Mouse (Mus musculus) midbrain, embryonic 15.5 days (tissue): ENCODE measurements around the gene Nisch. TPM values are rescaled to one million over a fixed set of nuclear protein-coding genes. Genes with fewer than 3 reads are reported as not detected.
A peak's percentile ranks its signal among the peaks of the same experiment; 100 is the strongest.

Source experiments
- ATAC-seq: fragments of 200-750 bp; cut with Nextera tagmentation; replicated peaks from 2 replicates; pipeline ENCODE4 v1.8.0; 2017; ENCODE audit warnings: moderate TSS enrichment
- H3K27ac ChIP-seq: fragments of 300-500 bp; sonication (generic); 2 replicates; pipeline ENCODE4 v1.5.1; 2015; ENCODE audit warnings: mild to moderate bottlenecking, inconsistent platforms
- H3K27me3 ChIP-seq: fragments of 300-500 bp; sonication (generic); replicated peaks from 2 replicates; pipeline ENCODE4 v1.6.1; 2015; ENCODE audit warnings: inconsistent platforms
- H3K36me3 ChIP-seq: fragments of 300-500 bp; sonication (generic); replicated peaks from 2 replicates; pipeline ENCODE4 v1.6.1; 2015; ENCODE audit warnings: inconsistent platforms
- H3K4me1 ChIP-seq: fragments of 300-500 bp; sonication (generic); 2 replicates; pipeline ENCODE4 v1.6.1; 2015; ENCODE audit warnings: inconsistent platforms
- H3K4me2 ChIP-seq: fragments of 300-500 bp; sonication (generic); 2 replicates; pipeline ENCODE4 v1.6.1; 2015; ENCODE audit warnings: inconsistent platforms, mild to moderate bottlenecking, moderate library complexity
- H3K4me3 ChIP-seq: fragments of 300-500 bp; sonication (generic); 2 replicates; pipeline ENCODE4 v1.5.1; 2015; ENCODE audit warnings: mild to moderate bottlenecking, inconsistent platforms
- H3K9ac ChIP-seq: fragments of 300-500 bp; sonication (generic); 2 replicates; pipeline ENCODE4 v1.6.1; 2015; ENCODE audit warnings: mild to moderate bottlenecking, inconsistent platforms
- H3K9me3 ChIP-seq: fragments of 300-500 bp; sonication (generic); 2 replicates; pipeline ENCODE4 v1.6.1; 2016; ENCODE audit warnings: inconsistent platforms
- WGBS: fragments of 180-500 bp; shearing (Covaris S2); methylation state at CpG from one replicate; pipeline ENCODE4 v1.1.7; 2015; ENCODE audit warnings: mixed read lengths; 5-methylcytosine and 5-hydroxymethylcytosine counted together
- polyA plus RNA-seq: library from polyadenylated mRNA; unstranded; fragments of >200 nt; fragmentation: Nextera tagmentation; extraction: Ambion mirVana; gene quantifications from 2 replicates; pipeline ENCODE4 v1.2.1, GENCODE M21; 2015

The Nisch gene
- polyA plus RNA-seq, 1 experiment from 2014 or later = 420 TPM

DNA sequence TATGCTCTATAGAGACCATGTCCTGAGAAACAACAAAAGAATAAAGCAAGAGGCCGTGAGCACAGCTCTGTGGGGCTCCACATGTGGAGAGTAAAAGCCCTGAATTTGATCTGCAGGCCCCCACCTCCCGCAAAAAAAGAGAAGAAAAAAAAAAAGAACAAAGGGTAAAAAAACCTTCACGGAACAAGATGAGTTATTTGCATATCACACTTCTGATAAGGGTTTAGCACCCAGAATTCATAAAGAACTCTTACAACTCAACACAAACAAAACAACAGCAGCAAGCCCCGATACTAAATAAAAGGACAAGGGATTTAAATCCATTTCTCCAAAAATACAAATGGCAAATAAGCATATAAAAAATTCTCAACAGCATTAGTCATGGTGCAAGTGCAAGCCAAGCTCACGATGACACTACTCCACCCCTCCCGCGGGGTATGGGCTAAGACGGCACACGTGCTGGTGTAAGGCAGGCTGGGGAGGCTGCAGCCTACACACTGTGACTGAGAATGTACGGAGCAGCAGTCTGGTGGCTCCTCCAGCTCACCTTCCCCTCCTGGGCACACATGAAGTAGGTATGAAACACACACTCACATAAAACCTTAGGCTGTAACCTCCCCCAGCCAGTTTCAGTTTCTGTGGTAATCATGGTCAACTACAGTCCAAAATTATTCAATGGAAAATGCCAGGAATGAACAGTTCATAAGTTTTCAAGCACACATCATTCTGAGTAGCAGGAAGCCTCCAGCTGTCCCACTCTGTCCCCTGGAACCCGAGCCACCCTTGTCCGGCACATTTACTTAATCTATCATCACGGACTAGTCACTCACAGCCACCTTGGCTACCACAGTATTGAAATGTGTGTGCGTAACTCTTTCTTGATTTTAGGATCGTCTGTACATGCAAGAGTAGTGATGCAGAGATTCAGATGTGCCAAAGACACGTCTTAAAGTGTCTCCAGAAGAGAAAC lies 18.9 kb downstream of the Nisch start:
- no peak; the same call in 1 of the 2 replicates for ATAC-seq

DNA sequence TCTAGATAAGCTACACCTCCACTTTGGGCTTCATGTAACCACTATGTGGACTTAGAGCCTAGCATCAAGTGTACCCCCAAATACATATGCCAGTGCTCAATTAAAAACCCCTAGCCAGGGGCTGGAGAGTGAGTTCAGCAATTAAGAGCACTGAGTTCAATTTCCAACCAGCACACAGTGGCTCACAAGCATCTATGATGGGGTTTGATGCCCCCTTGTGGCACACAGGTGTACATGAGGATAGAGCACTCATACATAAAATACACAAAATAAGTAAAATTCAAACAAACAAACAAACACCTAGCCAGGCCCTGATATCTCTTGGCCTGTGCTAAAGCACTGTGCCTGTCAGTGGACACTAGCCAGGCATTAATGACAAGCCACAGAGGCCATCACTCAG lies 20.8 kb downstream of the Nisch start:
- Histone ChIP-seq H3K9ac (no peak overlapping the region), H3K36me3 (peaks cover 26% of the 10 kb centered on the region; the same call in 1 of the 2 replicates), H3K4me1 (peaks cover 10% of the 10 kb centered on the region), H3K9me3 (no peaks in the 10 kb centered on the region), H3K4me2 (no peak overlapping the region), H3K4me3 (no peak overlapping the region), H3K27ac (no peak overlapping the region), H3K27me3 (no peaks in the 10 kb centered on the region)
- peak; percentile 18; the same call in 1 of the 2 replicates for ATAC-seq

More for the DNA sequence above, 18.9 kb downstream of the Nisch start:
- H3K36me3 ChIP-seq = peaks cover 31% of the 10 kb centered on the region
- no peak overlapping the region for H3K4me3 ChIP-seq
- no peak overlapping the region for H3K9ac ChIP-seq
- WGBS = 51% methylated on average over 16 of the region's 16 CpGs
- no peak overlapping the region for H3K27ac ChIP-seq
- no peaks in the 10 kb centered on the region for H3K9me3 ChIP-seq
- no peaks in the 10 kb centered on the region for H3K27me3 ChIP-seq
- H3K4me2 ChIP-seq = no peak overlapping the region
- peaks cover 10% of the 10 kb centered on the region for H3K4me1 ChIP-seq

DNA sequence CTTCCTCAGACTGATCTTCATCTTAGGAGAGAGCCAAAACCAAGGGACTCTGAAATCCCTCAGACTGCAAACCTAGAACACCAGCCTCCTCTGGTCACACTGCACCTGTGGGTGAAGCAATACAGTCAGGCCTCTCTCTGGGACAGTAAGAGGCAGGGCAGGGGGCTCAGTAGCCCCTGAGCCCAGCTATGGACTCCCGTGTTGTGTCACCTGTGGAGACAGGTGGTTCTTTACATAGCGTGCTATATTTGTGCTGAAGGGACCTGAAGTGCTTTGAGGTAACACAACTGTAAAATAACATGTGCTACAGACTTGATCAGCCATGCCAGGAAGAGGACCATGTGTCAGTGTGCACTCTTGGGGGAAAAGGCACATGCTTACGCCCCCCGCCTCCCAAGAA lies 21.2 kb downstream of the Nisch start:
- Histone ChIP-seq H3K4me3 (no peak overlapping the region), H3K27me3 (no peaks in the 10 kb centered on the region), H3K9me3 (no peaks in the 10 kb centered on the region), H3K36me3 (peaks cover 28% of the 10 kb centered on the region; the same call in 1 of the 2 replicates), H3K4me2 (no peak overlapping the region), H3K27ac (no peak overlapping the region), H3K9ac (no peak overlapping the region), H3K4me1 (peaks cover 10% of the 10 kb centered on the region)
- 97% methylated on average over 4 of the region's 4 CpGs for WGBS
- 0 out of 2 replicates have a peak, but pooled peaks have one; percentile 19 for ATAC-seq

DNA sequence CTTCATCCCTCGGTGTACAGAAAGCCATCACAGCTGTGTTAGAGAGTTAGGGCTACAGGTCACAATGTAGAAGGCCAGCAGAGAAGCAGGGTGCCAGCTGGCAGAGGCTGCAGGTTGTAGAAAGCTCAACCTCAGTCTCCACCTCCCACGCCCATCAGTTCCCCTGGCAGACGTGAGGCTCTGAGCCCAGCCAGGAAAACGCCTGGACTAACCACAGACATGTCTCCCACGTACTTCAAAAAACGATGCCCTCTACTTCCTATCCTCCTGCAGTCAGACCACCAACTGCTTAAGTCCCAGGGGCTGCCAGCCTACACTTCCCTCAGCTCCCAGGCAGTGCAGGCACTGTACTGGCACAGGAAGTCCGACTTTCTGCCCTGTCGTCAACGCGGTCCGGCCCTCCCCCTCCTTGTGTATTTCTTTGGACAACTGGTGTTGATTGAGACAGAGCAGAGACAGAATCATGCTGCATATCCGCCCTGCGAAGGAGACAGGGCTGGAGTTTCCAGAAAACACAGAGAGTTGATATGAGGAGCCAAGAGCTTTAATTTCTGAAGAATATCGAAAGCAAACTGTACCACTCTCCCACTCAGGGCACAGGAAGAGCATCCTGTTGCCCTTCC lies 21.7 kb downstream of the Nisch start:
- 88% methylated on average over 14 of the region's 14 CpGs for WGBS
- H3K4me3 ChIP-seq = no peak overlapping the region
- H3K4me2 ChIP-seq = no peak overlapping the region
- H3K4me1 ChIP-seq = peaks cover 10% of the 10 kb centered on the region
- no peak for ATAC-seq
- no peak overlapping the region for H3K27ac ChIP-seq
- no peaks in the 10 kb centered on the region for H3K27me3 ChIP-seq
- no peaks in the 10 kb centered on the region for H3K9me3 ChIP-seq
- H3K9ac ChIP-seq = no peak overlapping the region
- H3K36me3 ChIP-seq = peaks cover 28% of the 10 kb centered on the region

DNA sequence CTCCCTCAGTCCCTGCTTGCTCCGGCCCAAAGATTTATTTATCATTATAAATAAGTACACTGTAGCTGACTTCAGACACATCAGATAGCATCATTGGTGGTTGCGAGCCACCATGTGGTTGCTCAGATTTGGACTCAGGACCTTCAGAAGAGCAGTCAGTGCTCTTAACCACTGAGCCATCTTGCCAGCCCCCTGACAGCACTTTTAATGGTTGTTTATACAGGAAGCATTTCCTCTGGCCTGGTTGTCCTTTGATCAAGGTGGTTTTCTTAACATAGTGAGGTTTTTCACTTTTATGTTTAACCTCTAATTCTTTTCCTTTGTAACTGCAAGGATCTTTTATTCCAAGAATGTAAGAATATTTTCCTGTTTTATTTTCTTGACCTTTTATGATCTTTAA lies 22.3 kb downstream of the Nisch start:
- 91% methylated on average over 2 of the region's 2 CpGs for WGBS
- Histone ChIP-seq H3K27ac (no peak overlapping the region), H3K9ac (no peak overlapping the region), H3K36me3 (peaks cover 30% of the 10 kb centered on the region), H3K4me2 (no peak overlapping the region), H3K9me3 (no peaks in the 10 kb centered on the region), H3K27me3 (no peaks in the 10 kb centered on the region), H3K4me1 (peaks cover 10% of the 10 kb centered on the region), H3K4me3 (no peak overlapping the region)
- no peak for ATAC-seq

DNA sequence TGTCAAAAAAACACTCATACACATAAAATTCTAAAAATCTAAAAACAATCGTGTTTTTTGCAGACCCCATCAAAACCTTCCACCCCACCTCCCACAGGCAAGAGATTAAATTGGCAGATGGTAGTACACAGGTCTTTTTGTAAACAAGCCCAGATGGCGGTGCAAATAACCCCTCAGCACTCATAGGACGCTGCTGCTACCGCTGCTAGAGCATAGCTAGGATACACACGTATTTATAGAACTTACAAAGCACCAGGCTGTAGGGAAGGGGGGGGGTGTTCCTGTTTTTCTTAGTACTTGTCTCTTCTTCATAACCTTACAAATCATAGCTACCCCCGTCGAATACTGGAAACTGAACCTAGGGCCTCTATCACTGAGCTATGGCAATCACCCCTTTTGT lies 23.0 kb downstream of the Nisch start:
- no peak overlapping the region for H3K27ac ChIP-seq
- H3K36me3 ChIP-seq = peaks cover 37% of the 10 kb centered on the region
- H3K27me3 ChIP-seq = no peaks in the 10 kb centered on the region
- peaks cover 10% of the 10 kb centered on the region for H3K4me1 ChIP-seq
- no peak overlapping the region for H3K9ac ChIP-seq
- H3K4me3 ChIP-seq = no peak overlapping the region
- WGBS = 76% methylated on average over 7 of the region's 7 CpGs
- H3K4me2 ChIP-seq = no peak overlapping the region
- no peaks in the 10 kb centered on the region for H3K9me3 ChIP-seq
- no peak for ATAC-seq

DNA sequence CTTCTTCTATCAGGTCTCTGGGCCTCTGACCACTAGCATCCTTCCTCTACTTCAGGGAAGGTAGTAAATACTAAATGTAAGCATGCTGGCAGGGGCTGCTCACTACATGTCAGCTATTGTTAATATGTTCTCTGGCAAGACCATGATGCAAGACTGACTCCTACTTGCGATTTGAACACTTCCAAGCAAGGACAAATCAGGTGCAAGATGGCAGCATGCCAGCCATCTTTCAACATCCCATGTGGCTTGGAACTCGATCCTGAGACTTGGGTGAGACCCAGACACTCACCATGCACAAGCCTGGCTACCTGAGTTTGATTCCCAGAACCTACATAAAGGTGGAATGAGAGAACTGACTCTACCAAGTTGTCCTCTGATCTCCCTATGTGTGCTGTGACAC lies 24.8 kb downstream of the Nisch start:
- ATAC-seq = no peak
- Histone ChIP-seq H3K27ac (no peak overlapping the region), H3K9me3 (no peaks in the 10 kb centered on the region), H3K4me1 (no peaks in the 10 kb centered on the region), H3K4me2 (no peak overlapping the region), H3K27me3 (no peaks in the 10 kb centered on the region), H3K4me3 (no peak overlapping the region), H3K36me3 (peaks cover 54% of the 10 kb centered on the region), H3K9ac (no peak overlapping the region)
- 78% methylated on average over 2 of the region's 2 CpGs for WGBS

DNA sequence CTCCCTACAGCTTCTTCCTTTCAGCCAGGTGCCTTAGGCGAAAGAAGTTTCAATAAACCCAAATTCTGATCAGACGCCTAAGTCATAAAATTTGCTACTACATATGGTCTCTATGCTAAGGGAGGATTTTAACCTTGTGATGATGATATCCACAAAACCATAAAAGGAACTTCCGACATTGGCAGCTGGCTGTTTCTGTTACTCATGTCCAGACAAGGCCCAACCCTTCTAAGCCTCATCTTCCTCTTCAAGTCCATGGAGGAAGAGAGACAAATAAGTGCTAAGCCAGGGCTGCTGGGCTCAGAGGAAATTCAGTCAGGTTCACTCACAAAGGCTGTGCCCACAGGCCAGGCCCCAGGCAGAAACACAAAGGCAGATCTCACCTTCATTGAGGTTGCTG lies 27.4 kb downstream of the Nisch start:
- Histone ChIP-seq H3K4me1 (no peaks in the 10 kb centered on the region), H3K4me2 (no peak overlapping the region), H3K9ac (no peak overlapping the region), H3K36me3 (peaks cover 75% of the 10 kb centered on the region), H3K4me3 (no peak overlapping the region), H3K9me3 (no peaks in the 10 kb centered on the region), H3K27me3 (no peaks in the 10 kb centered on the region), H3K27ac (peak overlapping the region; percentile 44)
- no peak for ATAC-seq
- WGBS = 89% methylated on average over 3 of the region's 3 CpGs

DNA sequence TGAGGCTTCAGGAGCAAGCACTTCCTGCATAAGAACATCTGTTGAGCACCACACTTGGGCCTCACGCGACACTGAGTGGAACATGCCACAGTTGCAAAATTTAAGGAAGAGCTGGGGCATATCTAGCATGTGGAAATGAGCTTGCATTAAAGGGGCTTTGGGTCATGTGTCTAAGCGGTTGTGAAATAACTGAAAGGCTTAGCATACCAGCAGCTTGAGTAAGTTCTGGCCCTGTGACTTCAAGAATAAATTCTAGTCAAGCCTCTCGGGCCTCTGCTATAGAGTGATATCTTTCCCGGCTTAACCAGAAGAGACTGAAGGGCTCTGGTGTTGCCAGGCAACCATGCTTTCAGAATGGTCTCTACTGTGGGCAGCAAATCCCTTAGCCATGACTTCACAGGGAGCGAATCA lies 28.0 kb downstream of the Nisch start:
- no peak overlapping the region for H3K9ac ChIP-seq
- no peak overlapping the region for H3K27ac ChIP-seq
- H3K9me3 ChIP-seq = no peaks in the 10 kb centered on the region
- no peak overlapping the region for H3K4me2 ChIP-seq
- no peak overlapping the region for H3K4me3 ChIP-seq
- peaks cover 80% of the 10 kb centered on the region for H3K36me3 ChIP-seq
- WGBS = 35% methylated on average over 6 of the region's 6 CpGs
- peak; percentile 74 for ATAC-seq
- no peaks in the 10 kb centered on the region for H3K27me3 ChIP-seq
- no peaks in the 10 kb centered on the region for H3K4me1 ChIP-seq

DNA sequence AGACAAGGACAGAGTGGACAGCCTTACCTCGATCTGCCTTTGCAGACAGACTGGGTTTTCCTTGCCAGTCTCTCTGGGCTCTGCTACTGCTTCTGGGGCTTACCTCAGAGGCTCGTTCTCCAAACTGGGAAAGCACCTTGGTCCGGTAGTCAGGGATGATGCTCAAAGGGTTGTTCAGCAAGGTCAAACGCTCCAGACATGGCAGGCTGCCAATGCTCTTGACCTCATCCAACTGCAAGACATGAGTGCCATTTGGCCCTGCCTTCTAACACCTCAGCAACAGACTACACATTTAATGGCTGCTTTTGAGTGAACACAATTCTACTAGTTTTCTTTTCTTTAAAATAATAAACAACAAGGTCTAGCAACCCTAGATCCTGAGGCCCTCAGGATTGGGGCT lies 30.1 kb downstream of the Nisch start:
- H3K4me1 ChIP-seq = no peaks in the 10 kb centered on the region
- no peak overlapping the region for H3K4me3 ChIP-seq
- peaks cover 90% of the 10 kb centered on the region for H3K36me3 ChIP-seq
- no peak overlapping the region for H3K4me2 ChIP-seq
- ATAC-seq = no peak
- WGBS = 86% methylated on average over 4 of the region's 4 CpGs
- no peaks in the 10 kb centered on the region for H3K9me3 ChIP-seq
- H3K27ac ChIP-seq = no peak overlapping the region
- no peaks in the 10 kb centered on the region for H3K27me3 ChIP-seq
- H3K9ac ChIP-seq = no peak overlapping the region

DNA sequence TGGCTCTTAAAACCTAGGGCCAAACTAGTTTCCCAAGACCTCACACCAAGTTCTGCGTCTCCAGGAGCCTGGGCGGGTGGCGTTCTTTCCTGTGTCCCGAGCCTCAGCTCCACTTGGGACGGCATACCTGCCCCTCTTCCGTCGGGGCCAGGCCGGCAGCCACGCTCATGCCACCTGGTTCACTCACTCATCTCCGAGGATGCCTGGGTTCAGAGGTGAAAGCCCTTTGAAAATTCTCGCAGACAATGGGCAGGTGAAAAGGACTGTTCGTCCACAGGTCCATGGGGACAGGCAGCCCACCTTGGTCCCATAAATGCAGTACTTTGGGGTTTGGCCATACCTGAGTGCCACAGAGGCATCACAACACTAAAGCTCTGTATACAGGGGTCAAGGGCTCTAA lies 32.6 kb downstream of the Nisch start:
- no peak for ATAC-seq
- no peaks in the 10 kb centered on the region for H3K27me3 ChIP-seq
- no peaks in the 10 kb centered on the region for H3K9me3 ChIP-seq
- no peak overlapping the region for H3K27ac ChIP-seq
- peaks cover 85% of the 10 kb centered on the region for H3K36me3 ChIP-seq
- no peak overlapping the region for H3K4me2 ChIP-seq
- no peak overlapping the region for H3K9ac ChIP-seq
- no peak overlapping the region for H3K4me3 ChIP-seq
- WGBS = 96% methylated on average over 12 of the region's 12 CpGs
- no peaks in the 10 kb centered on the region for H3K4me1 ChIP-seq

DNA sequence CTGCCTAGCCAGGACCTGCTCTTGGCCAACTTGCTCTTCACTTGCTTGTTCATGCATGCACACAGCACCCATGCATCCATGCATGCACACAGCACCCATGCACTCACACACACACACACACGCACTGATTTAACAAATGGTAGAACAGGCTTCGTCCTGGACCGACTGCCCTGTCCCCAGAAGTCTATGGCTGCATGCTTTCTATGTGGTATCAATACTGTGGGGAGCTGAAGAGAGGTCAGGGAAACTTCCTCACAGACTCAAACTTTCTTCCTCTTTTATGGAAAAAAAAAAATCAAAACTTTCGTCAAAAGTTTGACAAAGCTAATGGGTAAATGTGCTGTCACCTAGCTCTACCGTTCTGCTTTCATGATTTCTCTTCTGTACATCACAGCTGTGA lies 33.2 kb downstream of the Nisch start:
- Histone ChIP-seq H3K27me3 (no peaks in the 10 kb centered on the region), H3K4me2 (no peak overlapping the region), H3K4me3 (no peak overlapping the region), H3K9ac (no peak overlapping the region), H3K9me3 (no peaks in the 10 kb centered on the region), H3K27ac (no peak overlapping the region), H3K4me1 (no peaks in the 10 kb centered on the region), H3K36me3 (peaks cover 83% of the 10 kb centered on the region)
- ATAC-seq = no peak
- 95% methylated on average over 5 of the region's 5 CpGs for WGBS
